Mouse (Mus musculus) limb, embryonic 15.5 days (tissue): Measurements from ENCODE around the gene Ambp. TPM values are rescaled to one million over a fixed set of nuclear protein-coding genes. Genes with fewer than 3 reads are reported as not detected.

Experiments
- ATAC-seq: fragments of 200-750 bp; cut with Nextera tagmentation; 2 replicates; pipeline ENCODE4 v1.8.0; 2017; ENCODE audit warnings: low read depth, moderate TSS enrichment; ENCODE audit not compliant: insufficient number of reproducible peaks, low FRiP score, low TSS enrichment
- H3K27ac ChIP-seq: fragments of 300-500 bp; sonication (generic); 2 replicates; pipeline ENCODE4 v1.5.1; 2015; ENCODE audit warnings: moderate library complexity, mild to moderate bottlenecking, inconsistent platforms
- H3K27me3 ChIP-seq: fragments of 300-500 bp; sonication (generic); 2 replicates; pipeline ENCODE4 v1.6.1; 2015; ENCODE audit warnings: inconsistent platforms
- H3K36me3 ChIP-seq: fragments of 300-500 bp; sonication (generic); 2 replicates; pipeline ENCODE4 v1.6.1; 2015; ENCODE audit warnings: inconsistent platforms
- H3K4me1 ChIP-seq: fragments of 300-500 bp; sonication (generic); 2 replicates; pipeline ENCODE4 v1.6.1; 2015; ENCODE audit warnings: inconsistent platforms
- H3K4me2 ChIP-seq: fragments of 300-500 bp; sonication (generic); 2 replicates; pipeline ENCODE4 v1.6.1; 2015; ENCODE audit warnings: mild to moderate bottlenecking, inconsistent platforms
- H3K4me3 ChIP-seq: fragments of 300-500 bp; sonication (generic); 2 replicates; pipeline ENCODE4 v1.5.1; 2015; ENCODE audit warnings: mild to moderate bottlenecking, inconsistent platforms
- H3K9ac ChIP-seq: fragments of 300-500 bp; sonication (generic); 2 replicates; pipeline ENCODE4 v1.6.1; 2015; ENCODE audit warnings: inconsistent platforms
- H3K9me3 ChIP-seq: fragments of 300-500 bp; sonication (generic); 2 replicates; pipeline ENCODE4 v1.6.1; 2016; ENCODE audit warnings: inconsistent platforms
- WGBS: fragments of 180-500 bp; shearing (Covaris S2); methylation state at CpG from one replicate; pipeline ENCODE4 v1.1.7; 2015; 5-methylcytosine and 5-hydroxymethylcytosine counted together
- polyA plus RNA-seq: library from polyadenylated mRNA; unstranded; fragments of >200 nt; fragmentation: Nextera tagmentation; extraction: Ambion mirVana; gene quantifications from 2 replicates; pipeline ENCODE4 v1.2.1, GENCODE M21; 2015

Gene Ambp
- polyA plus RNA-seq, 1 experiment from 2014 or later: 2.8 TPM

DNA sequence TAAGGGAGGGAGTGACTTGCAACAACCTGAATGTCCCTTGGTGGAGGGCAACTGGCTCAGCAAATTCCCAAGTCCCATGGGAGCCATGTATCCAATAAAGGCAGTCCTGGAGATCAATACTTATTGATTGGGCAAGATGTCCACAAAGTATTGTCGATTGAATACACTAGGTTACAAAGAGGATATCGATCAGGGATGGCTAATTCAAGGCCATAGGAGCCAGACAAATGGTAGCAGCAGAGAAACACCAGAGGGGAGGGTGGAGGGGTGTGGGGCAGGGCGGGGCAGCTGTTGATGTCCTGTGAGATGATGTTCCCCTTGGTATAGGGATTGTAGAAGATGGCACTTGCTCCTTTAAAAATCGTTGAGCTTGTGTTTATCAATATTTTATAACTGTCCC, 52.6 kb downstream of the Ambp start:
- WGBS: 94% methylated on average over 4 of the region's 4 CpGs
- no peaks in the 10 kb centered on the region for H3K4me1 ChIP-seq
- no peak overlapping the region for H3K27ac ChIP-seq
- peaks cover 52% of the 10 kb centered on the region for H3K36me3 ChIP-seq
- no peak overlapping the region for H3K9ac ChIP-seq
- H3K9me3 ChIP-seq: no peaks in the 10 kb centered on the region
- ATAC-seq: no peak
- H3K27me3 ChIP-seq: no peaks in the 10 kb centered on the region
- H3K4me3 ChIP-seq: no peak overlapping the region
- no peak overlapping the region for H3K4me2 ChIP-seq

DNA sequence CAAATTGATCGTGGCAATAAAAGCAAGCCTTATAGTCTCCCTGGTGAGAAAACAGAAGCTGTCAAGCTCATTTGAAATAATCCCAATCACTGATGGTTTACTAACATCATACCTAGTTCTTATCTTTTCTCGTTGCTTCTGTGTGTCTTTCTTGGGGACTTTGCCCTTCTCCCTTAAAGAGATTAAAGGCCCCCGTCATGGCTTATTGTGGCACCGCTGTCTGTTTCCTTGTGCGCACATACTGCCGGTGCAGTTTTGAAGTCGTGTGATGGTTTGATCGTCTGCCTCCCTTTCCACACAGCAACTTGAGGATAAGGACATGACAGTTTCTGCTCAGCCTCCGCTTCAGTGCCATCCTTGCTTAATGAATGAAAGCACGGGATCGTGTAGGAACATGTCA, 54.1 kb downstream of the Ambp start:
- no peak overlapping the region for H3K27ac ChIP-seq
- H3K9ac ChIP-seq: no peak overlapping the region
- 87% methylated on average over 11 of the region's 11 CpGs for WGBS
- H3K4me1 ChIP-seq: no peaks in the 10 kb centered on the region
- no peaks in the 10 kb centered on the region for H3K27me3 ChIP-seq
- H3K36me3 ChIP-seq: peaks cover 60% of the 10 kb centered on the region
- H3K4me2 ChIP-seq: no peak overlapping the region
- H3K4me3 ChIP-seq: no peak overlapping the region
- no peaks in the 10 kb centered on the region for H3K9me3 ChIP-seq
- ATAC-seq: no peak

DNA sequence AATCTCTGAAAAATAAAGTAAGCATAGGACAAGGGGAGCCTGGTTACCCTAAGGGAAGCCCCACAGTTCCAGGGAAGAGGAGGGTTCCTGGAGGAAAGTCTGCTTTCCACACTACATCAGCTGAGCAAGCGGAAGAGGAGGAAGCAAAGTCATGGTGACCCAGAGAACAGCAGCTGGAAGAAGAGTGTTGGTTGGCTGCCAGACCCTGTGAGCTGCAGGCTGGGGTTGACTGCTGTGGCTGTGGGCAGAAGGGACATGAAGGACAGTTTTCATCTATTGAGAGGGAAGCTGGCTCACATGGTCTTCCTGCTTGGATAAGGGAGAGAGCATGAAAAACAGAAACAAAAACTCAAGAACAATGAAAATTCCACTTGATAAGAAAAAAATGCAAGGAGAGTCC, 57.0 kb downstream of the Ambp start:
- Histone ChIP-seq H3K4me1 (peaks cover 2% of the 10 kb centered on the region), H3K27me3 (no peaks in the 10 kb centered on the region), H3K4me3 (no peak overlapping the region), H3K9ac (no peak overlapping the region), H3K27ac (no peak overlapping the region), H3K9me3 (no peaks in the 10 kb centered on the region), H3K4me2 (no peak overlapping the region), H3K36me3 (peaks cover 60% of the 10 kb centered on the region)
- WGBS: 80% methylated on average over 1 of the region's 1 CpGs
- no peak for ATAC-seq

Other genes starting within 250 kb of the Ambp start
- gene Zfp618, start 189.2 kb downstream of the Ambp start, polyA plus RNA-seq: 26.2 and 32.5 TPM in 2 replicates
- gene Kif12, start 17.3 kb upstream of the Ambp start, polyA plus RNA-seq: 0.22 and 0.42 TPM in 2 replicates
- gene Col27a1, start 59.2 kb upstream of the Ambp start, polyA plus RNA-seq: 25.5 and 32.6 TPM in 2 replicates
- gene Orm1, start 189.8 kb upstream of the Ambp start, polyA plus RNA-seq: 57.2 and 75.5 TPM in 2 replicates
- not detected in 2 replicates for gene Orm3, start 201.4 kb upstream of the Ambp start, polyA plus RNA-seq
- 0.25 and 0.35 TPM in 2 replicates for gene Orm2, start 207.7 kb upstream of the Ambp start, polyA plus RNA-seq
- gene Akna, start 248.6 kb upstream of the Ambp start, polyA plus RNA-seq: 5.6 and 6.0 TPM in 2 replicates